Mouse (Mus musculus) splenic B cell, adult 2 months (primary cell): ENCODE data around the gene Lrrk1.

ENCODE experiments used
- DNase-seq: peaks from one replicate; pipeline ENCODE4 v3.0.0-alpha.2; 2011; ENCODE audit warnings: low read depth, low spot score
- H3K27me3 ChIP-seq: 2 replicates; pipeline ENCODE4 v1.6.1; 2012; ENCODE audit warnings: mild to moderate bottlenecking, low read length, moderate library complexity, mixed read lengths; ENCODE audit not compliant: control insufficient read depth, poor library complexity, insufficient read depth, severe bottlenecking
- H3K36me3 ChIP-seq: 2 replicates; pipeline ENCODE4 v1.6.1; 2012; ENCODE audit warnings: mild to moderate bottlenecking, low read length, moderate library complexity, mixed read lengths; ENCODE audit not compliant: control insufficient read depth, poor library complexity, insufficient read depth, severe bottlenecking

The Lrrk1 gene

DNA sequence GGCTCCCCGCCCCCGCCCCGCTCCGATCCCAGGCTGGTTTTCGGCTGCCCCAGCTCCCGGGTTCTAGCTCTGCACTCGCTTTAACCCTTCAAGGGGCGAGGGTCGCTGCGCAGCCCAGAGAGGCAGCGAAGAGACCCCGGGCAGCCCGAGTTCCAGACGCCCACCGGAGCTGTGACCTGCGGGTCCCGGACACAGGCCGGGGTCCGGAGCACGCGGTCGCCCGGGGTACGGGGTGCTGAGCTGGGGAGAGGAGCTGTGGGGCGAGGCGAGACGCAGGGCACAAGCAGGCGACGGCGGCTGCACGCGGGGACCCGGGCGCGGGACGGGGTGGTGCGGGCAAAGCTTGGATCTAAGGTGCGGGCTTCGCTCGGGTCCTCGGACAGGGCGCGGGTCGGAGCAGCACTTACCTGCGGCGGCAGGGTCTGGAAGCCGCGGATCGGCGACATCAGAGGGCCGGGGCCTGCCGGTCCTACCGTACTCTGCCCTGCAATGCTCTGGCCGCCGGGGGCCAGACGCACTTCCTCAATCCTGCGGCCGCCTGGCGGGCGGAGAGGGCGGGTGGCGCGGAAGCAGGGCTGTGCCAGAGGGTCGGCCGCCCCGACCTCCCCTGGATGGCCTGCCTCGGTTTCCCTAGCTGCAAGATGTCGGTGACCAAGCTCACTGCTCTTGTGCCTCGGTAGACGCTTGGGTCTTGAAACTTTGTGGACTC lies at the start of gene Lrrk1:
Gene Lrrk1 (minus strand): TSS at position 538 of the 709 bp plus-strand sequence.
- Histone ChIP-seq H3K36me3 (no peaks in the 10 kb centered on the region), H3K27me3 (no peaks in the 10 kb centered on the region)
- peak; percentile 78 for DNase-seq

DNA sequence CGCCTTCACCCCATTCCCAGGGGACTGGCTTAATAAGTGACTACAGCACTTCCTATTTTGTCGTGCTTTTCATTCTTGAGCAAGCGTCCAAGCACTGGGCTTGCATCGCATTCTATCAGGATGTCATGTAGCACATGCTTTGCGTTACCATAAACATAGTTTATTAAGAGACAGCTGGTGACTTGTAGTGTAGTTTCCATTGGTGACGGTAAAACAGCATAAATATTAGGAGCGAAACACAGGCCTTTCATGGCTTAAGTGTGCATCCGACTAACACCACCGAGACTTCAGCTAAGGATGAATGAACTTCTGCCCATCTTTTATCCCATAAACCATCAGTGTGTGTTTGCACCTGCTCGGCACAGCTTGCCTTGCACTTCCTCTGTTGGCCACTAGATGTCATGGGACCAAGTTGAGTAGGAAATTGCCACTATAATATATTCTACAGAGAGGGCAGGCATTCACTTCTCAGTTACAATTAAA lies 46.3 kb upstream of the Lrrk1 start:
- Histone ChIP-seq H3K27me3 (no peaks in the 10 kb centered on the region), H3K36me3 (no peaks in the 10 kb centered on the region)
- DNase-seq, result peak; percentile 64

DNA sequence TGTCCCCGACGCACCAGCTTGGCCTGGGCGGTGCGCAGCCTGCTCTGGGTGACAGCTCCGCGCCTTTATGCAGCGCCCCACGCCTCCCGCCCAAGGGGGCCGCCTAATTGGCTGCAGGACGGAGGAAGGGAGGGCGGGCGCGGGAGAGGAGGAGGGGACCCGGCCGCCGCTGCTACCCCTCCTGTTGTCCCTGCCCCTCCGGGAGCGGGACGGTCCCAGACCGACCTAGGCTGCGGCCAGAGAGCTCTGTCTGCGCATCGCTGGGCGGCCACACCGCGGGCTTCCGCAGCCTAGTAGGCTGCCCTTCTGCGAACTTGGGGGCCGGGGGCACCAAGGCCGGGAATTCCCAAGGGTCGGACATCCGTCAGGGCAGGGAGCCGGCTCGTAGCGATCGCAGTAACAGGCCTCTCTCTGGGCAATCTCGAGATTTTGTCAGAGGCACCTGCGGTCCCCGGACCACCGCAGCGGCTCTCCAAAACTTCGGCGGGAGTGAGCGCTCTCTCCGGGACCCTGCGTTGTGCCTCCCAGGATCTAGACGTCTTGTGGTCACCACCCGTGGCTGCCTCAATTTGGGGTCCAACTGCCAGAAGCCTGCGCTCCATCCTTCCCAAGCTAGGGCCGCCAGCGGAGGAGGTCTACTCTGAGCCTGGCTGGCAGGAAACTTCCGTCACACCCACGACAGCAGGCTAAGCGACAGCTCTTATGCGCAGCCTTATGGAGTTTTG lies 39.4 kb upstream of the Lrrk1 start, which contains the start of gene Aldh1a3:
Gene Aldh1a3 (minus strand): TSS at position 81 of the 725 bp plus-strand sequence.
- peak; percentile 5 for DNase-seq
- Histone ChIP-seq H3K27me3 (no peaks in the 10 kb centered on the region; the same call in 1 of the 2 replicates), H3K36me3 (no peaks in the 10 kb centered on the region)

DNA sequence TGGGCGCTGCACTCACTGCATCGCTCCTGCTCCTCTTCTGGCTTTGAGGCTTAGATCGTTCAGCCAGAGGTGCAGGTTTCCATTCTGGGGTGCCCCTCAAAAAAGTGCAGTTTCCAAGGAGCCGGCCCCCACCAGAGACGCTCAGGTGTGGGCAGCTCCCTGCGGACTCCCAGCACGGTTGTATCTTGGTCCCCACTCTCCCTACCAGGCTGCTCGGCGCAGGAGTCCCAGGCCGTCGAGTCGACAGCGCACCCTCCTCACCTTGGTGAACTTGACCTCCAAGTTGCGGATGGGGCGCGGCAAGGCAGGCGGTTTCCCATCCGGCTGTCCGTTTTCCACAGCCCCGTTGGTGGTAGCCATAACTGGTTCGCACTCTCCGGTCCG lies 38.9 kb upstream of the Lrrk1 start:
- Histone ChIP-seq H3K27me3 (no peaks in the 10 kb centered on the region; the same call in 1 of the 2 replicates), H3K36me3 (no peaks in the 10 kb centered on the region)
- no peak for DNase-seq

DNA sequence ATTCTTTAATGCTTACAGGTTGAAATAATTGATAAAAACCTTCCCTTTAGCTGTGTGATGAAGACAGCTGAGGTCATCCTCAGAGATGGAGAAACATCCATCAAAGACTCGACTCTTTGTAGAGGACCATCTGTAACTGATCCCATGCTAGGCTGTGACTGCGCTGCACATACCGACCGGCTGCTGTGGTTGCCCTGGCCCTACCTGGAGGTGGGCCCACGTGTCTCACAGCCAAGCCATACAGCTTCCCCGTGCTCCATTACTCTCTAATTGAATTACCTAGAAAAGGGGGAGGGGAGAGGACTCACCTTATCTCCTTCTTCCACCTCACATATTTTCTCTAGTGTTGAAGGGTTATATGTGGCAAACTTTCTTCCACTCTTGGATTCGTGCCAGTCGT lies 33.8 kb upstream of the Lrrk1 start:
- DNase-seq, result no peak
- no peaks in the 10 kb centered on the region; the same call in 1 of the 2 replicates for H3K27me3 ChIP-seq
- H3K36me3 ChIP-seq, result no peaks in the 10 kb centered on the region

DNA sequence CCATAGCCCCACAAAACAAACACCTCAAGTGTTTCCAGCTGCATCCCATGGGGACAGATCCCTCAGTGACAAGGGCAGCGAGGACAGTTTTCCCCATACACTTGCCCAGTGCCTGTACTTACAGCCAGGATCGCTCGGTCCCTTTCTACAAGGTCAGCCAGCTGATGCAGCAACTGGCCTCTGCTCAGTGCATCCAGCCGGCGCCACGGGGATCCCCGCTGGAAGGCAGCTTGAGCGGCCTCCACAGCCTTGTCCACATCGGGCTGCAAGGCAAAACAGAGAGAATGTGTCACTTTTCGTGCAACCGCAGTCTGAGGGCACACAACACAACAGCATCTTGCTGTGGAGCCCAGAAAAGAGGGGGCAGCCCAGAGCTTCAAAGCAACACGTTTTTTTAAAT lies 30.8 kb upstream of the Lrrk1 start:
- H3K27me3 ChIP-seq, result no peaks in the 10 kb centered on the region
- no peaks in the 10 kb centered on the region for H3K36me3 ChIP-seq
- no peak for DNase-seq

DNA sequence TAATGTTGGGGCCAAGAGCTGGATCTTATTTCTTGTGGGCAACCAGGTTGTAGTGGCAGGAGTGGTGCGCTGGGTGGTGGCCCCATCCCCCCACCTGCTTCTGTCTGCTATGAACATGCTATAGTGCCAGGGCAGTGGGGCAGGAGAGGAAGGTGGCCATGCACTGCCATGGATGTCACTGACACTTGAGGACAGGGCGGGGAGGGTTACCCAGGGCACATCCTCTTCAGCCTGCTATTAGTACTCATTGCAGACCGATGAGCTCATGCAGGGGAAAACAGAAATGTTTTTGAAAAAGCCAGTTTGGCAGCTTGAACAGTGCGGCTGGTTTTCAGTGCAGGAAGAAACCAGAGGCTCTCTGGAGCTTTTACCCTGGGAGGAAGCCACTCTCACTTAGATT lies 28.7 kb upstream of the Lrrk1 start:
- Histone ChIP-seq H3K36me3 (no peaks in the 10 kb centered on the region), H3K27me3 (no peaks in the 10 kb centered on the region)
- no peak for DNase-seq

DNA sequence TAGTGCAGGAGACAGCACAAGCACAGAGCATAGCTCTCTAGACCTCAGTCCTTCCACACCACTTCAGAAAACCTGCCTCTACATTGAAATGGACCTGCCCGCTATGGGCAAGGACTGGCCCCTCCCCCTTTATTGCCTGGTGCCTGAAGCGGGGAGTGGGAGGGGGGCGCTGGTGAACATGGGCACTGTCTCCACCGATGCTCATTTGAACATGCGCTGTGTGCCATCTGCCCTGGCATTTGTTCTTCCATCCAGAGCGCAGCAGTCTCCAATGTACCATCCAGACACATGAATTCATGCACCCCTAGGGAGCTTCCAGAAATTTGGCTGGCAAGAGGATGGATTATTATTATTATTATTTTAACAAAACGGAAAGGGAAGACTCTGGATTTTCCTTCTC lies 24.9 kb upstream of the Lrrk1 start:
- no peaks in the 10 kb centered on the region for H3K27me3 ChIP-seq
- H3K36me3 ChIP-seq, result no peaks in the 10 kb centered on the region
- no peak for DNase-seq

DNA sequence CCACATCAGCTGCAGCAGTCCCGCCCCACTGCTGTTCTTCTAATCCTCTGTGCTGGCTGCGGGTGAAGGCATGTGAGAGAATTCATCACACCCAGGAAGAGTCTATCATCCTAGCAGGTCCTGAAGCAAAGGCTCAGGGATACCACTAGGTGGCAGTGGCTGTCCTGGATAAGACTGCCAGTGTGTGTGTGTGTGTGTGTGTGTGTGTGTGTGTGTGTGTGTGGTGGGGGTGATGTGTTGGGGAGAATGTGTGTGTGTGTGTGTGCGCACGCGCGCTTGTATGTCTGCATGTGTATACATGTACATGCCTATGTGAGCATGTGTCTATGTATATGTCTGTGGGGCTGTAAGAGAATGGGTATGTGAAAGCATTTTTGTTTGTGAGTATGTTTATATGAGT lies 21.3 kb upstream of the Lrrk1 start:
- H3K27me3 ChIP-seq, result no peaks in the 10 kb centered on the region
- no peak for DNase-seq
- H3K36me3 ChIP-seq, result no peaks in the 10 kb centered on the region

DNA sequence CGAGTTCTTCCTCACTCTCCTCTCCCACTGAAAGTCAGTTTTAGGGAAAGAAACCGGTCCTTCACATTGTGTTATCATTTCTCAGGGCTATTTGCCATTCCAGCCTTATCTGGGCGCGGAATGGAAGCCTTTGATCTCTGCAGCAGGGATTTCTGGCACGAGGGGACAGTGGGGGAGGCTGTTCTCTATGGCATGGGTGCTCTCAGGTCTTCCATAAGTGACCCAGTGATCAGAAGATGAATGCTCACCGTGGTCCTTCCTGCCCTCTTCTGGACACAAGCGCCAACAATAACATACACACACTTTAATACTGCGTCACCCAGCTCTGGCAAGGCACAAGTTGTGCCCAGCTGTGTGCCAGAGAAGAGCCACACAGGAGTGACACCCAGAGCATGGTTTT lies 18.8 kb upstream of the Lrrk1 start:
- no peak for DNase-seq
- H3K27me3 ChIP-seq, result no peaks in the 10 kb centered on the region
- no peaks in the 10 kb centered on the region for H3K36me3 ChIP-seq

DNA sequence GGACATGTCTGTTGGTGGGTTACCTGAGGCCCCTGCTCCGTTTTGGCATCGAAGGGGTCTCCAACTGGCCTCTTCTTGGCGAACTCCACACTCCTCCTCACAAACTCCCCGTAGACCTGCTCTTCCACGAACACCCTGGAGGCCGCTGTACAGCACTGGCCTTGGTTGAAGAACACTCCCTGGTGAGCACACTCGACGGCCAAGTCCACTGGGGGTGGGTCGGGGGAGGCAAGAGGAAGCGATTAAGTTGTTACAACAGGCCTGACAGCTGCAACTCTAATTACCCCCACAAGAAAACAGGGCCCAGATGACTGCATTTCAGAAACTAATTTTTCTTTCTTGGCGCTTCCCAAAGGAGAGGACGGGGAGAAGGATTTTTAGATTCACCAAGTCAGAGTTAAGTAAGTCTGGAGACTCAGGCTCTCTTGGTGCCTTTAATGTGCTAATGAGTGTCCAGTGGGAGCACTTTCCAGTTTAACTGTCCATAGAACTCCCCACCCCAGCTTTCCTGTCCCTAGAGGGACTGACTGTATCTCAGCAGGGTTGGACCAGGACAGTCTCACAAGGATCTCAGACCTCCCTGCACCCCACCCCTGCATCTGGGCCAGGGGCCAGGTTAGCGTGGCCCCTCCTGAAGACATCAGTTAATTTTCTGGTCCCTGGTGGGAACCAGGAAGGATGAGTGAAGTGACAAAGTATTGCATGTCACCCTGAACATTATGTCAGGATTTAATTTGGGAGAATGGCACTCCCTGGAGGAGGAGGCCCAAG lies 18.0 kb upstream of the Lrrk1 start:
- Histone ChIP-seq H3K27me3 (no peaks in the 10 kb centered on the region), H3K36me3 (no peaks in the 10 kb centered on the region)
- no peak for DNase-seq

DNA sequence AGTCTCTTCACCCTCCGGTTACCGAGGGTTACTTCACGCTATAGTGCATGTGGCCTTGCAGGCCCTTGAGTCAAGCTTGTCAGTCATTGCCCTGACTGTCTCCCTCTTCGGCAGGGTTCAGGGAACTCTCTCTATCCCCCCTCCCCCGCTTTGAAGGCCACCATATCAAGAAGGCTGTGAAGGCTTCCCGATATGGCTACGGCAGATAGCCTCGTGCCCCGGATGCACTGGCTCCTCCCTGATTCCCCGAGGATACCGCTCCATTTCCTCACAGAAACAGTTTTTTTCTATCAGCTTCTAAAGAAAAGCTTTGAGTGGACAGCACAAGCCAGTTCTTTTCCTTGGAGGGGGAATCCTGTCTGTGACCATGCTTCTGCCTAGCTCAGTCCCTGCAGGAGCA lies 17.4 kb upstream of the Lrrk1 start:
- DNase-seq, result no peak
- no peaks in the 10 kb centered on the region for H3K36me3 ChIP-seq
- no peaks in the 10 kb centered on the region for H3K27me3 ChIP-seq

DNA sequence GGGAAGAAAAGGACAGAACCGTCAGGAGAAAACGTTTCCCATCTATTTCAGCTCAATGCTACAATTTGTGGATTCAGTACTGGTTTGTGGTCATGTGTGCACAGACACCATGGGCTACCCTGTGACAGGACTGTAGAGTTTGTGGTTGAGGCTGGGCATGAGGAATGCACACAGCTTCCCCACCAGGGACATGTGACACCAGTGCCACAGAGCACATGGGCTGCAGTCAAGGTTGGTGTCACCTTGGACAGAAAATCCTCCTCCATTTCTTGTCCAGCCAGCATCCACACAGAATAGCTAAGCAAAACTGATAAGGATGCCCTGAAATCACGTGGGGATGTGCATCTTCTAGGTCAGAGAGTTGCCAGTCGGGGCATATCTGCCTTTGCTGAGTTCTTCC lies 16.7 kb upstream of the Lrrk1 start:
- no peaks in the 10 kb centered on the region for H3K36me3 ChIP-seq
- DNase-seq, result no peak
- H3K27me3 ChIP-seq, result no peaks in the 10 kb centered on the region

DNA sequence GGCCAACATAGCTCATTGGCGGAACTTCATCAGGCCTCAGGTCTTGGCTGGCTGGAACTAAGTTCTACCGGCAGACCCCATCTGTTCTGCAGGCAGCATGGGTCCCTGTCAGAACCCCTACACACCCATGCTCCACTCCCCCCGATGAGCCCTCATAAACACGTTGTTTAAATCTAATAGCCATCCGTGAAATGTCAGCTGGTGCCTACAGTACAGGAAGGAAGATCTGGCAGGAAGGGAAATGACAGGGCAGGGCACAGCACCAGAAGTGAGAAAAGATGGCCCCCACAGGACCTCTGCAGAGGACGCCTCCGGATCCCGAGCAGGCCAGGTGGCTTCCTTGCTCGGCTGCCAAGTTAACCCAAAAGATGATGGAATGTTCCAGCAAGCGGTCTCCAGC lies 16.0 kb upstream of the Lrrk1 start:
- Histone ChIP-seq H3K27me3 (no peaks in the 10 kb centered on the region), H3K36me3 (no peaks in the 10 kb centered on the region)
- no peak for DNase-seq

DNA sequence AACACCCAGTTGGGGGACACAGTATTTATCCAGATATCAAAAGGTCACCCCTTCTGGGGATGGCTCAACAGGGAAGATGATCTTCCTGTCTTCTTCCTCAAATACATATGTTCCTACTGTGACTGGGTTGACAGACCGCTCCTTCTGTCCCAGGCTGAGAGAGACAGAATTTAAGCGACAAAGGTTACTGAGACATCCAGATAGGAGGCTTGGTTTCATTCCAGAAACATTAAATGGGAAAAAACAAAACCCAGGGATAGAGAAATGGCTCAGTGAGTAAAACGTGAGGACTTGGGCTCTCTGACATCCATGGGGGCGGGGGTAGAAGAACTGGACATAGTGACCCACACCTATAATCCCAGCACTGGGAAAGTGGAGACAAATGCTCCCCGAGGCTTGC lies 14.7 kb upstream of the Lrrk1 start:
- Histone ChIP-seq H3K27me3 (no peaks in the 10 kb centered on the region), H3K36me3 (no peaks in the 10 kb centered on the region)
- no peak for DNase-seq
